Mouse (Mus musculus) intestine, postnatal 0 days (tissue): ENCODE data around the gene Scnn1g. TPM values are rescaled to one million over a fixed set of nuclear protein-coding genes. Genes with fewer than 3 reads are reported as not detected.

Source experiments
- ATAC-seq: fragments of 200-750 bp; cut with Nextera tagmentation; 2 replicates; pipeline ENCODE4 v1.8.0; 2017; ENCODE audit warnings: mild to moderate bottlenecking, moderate TSS enrichment, moderate library complexity
- H3K27ac ChIP-seq: fragments of 300-500 bp; sonication (generic); 2 replicates; pipeline ENCODE4 v1.5.1; 2014; ENCODE audit warnings: mild to moderate bottlenecking, low read depth, low read length, moderate library complexity
- H3K27me3 ChIP-seq: fragments of 300-500 bp; sonication (generic); replicated peaks from 2 replicates; pipeline ENCODE4 v1.6.1; 2014; ENCODE audit warnings: low read length, mixed read lengths; ENCODE audit not compliant: control insufficient read depth, insufficient read depth
- H3K36me3 ChIP-seq: fragments of 300-500 bp; sonication (generic); 2 replicates; pipeline ENCODE4 v1.6.1; 2014; ENCODE audit warnings: mild to moderate bottlenecking, moderate library complexity; ENCODE audit not compliant: control insufficient read depth, insufficient read depth
- H3K4me1 ChIP-seq: fragments of 300-500 bp; sonication (generic); replicated peaks from 2 replicates; pipeline ENCODE4 v1.6.1; 2014; ENCODE audit warnings: antibody characterized with exemption, low read length, mixed read lengths; ENCODE audit not compliant: control insufficient read depth, insufficient read depth
- H3K4me2 ChIP-seq: fragments of 300-500 bp; sonication (generic); replicated peaks from 2 replicates; pipeline ENCODE4 v1.6.1; 2014; ENCODE audit warnings: low read depth, mild to moderate bottlenecking, moderate library complexity
- H3K4me3 ChIP-seq: fragments of 300-500 bp; sonication (generic); 2 replicates; pipeline ENCODE4 v1.5.1; 2014; ENCODE audit warnings: low read depth, low read length
- H3K9ac ChIP-seq: fragments of 300-500 bp; sonication (generic); 2 replicates; pipeline ENCODE4 v1.6.1; 2014; ENCODE audit warnings: mild to moderate bottlenecking, low read depth, low read length
- H3K9me3 ChIP-seq: fragments of 300-500 bp; sonication (generic); 2 replicates; pipeline ENCODE4 v1.6.1; 2016; ENCODE audit warnings: mixed run types; ENCODE audit not compliant: control insufficient read depth
- CTCF ChIP-seq: sonication (generic); IDR thresholded peaks from 2 replicates; pipeline ENCODE4 v1.5.1; 2016; ENCODE audit warnings: low read depth, mild to moderate bottlenecking, control low read depth, antibody characterized with exemption, moderate library complexity
- WGBS: fragments of 180-500 bp; shearing (Covaris S2); extraction: QIAGEN DNeasy Blood & Tissue Kit; methylation state at CpG from one replicate; pipeline ENCODE4 v1.1.7; 2014; 5-methylcytosine and 5-hydroxymethylcytosine counted together
- polyA plus RNA-seq: library from polyadenylated mRNA; unstranded; fragments of >200 nt; fragmentation: Nextera tagmentation; extraction: Ambion mirVana; gene quantifications from 2 replicates; pipeline ENCODE4 v1.2.1, GENCODE M21; 2015

The Scnn1g gene
- 0.57 and 0.69 TPM in 2 replicates for polyA plus RNA-seq

GRCm38 (mm10) chr7:121734171-121734831 lies at the start of gene Scnn1g:
Scnn1g (plus strand) TSS chr7:121734479.
- H3K4me1 ChIP-seq = no peaks in the 10 kb centered on the region
- no peaks in the 10 kb centered on the region for H3K9me3 ChIP-seq
- peak; percentile 100 for TF ChIP-seq CTCF
- 1% methylated on average over 38 of the region's 38 CpGs for WGBS
- H3K27me3 ChIP-seq = peaks cover 16% of the 10 kb centered on the region
- ATAC-seq = peak; percentile 94
- H3K4me3 ChIP-seq = peak within 1 kb of the TSS; percentile 37
- H3K4me2 ChIP-seq = peak within 1 kb of the TSS; percentile 65
- H3K36me3 ChIP-seq = no peaks in the 10 kb centered on the region
- H3K27ac ChIP-seq = no peak within 1 kb of the TSS
- no peak within 1 kb of the TSS for H3K9ac ChIP-seq

DNA sequence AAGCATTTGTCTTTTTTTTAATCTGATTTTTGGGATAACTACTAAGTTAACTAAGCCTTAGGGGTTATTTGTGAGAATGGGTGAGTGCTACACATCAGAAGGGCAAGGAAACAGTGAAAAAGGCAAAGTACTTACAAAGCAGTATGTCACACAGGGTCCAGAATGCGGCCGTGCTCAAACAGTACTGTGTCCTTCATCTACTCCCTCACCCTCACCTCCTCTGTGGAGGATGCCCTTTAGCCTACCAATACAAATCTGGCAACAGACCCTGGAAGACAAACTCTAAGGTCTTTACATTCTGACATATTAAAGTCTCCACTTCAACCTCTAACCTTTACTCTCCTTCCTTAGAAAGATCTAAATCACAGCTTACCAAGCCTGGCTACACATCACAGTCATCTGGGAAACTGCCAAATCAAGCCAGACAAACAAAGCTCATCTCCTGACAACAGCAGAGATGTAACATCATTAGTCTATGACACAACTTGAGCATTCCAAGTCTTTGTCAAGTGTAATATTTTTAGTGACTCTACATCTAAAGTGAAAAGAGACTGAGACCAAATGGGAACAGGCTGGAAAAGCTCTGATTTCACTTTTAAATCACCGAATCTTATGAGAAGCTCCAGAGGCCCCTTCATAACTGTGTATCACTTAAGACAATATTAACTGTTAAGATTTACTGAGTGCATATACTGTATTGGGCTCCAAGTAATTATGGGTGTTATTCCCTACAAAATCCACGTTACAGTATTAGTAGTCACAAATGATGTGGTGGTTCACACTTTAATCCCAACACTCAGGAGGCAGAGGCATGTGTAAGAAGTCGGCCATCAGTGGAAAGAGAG lies 48.9 kb upstream of the Scnn1g start:
- Histone ChIP-seq H3K9ac (no peak overlapping the region), H3K4me1 (no peaks in the 10 kb centered on the region), H3K9me3 (no peaks in the 10 kb centered on the region), H3K4me2 (no peak overlapping the region), H3K36me3 (no peaks in the 10 kb centered on the region), H3K27ac (no peak overlapping the region), H3K4me3 (no peak overlapping the region), H3K27me3 (no peaks in the 10 kb centered on the region)
- no peak for TF ChIP-seq CTCF
- 82% methylated on average over 5 of the region's 5 CpGs for WGBS
- no peak for ATAC-seq

DNA sequence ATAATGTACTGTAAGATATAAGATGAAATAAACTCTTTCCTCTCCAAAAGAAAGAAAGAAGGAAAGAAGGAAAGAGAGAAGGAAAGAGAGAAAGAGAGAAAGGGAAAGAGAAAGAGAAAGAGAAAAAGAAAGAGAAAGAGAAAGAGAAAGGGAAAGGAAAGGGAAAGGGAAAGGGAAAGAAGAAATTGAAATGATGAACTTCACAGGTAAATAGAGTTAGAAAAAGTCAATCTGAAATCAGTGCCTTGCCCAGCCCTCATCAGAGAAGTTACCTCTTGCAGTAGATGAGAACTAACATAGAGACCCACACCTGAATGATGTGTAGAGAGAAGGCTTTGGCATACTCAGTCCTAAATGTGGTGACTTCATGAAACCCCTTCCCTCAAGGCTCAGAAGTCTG lies 44.9 kb upstream of the Scnn1g start:
- H3K4me3 ChIP-seq = no peak overlapping the region
- H3K4me1 ChIP-seq = no peaks in the 10 kb centered on the region
- no peak for ATAC-seq
- no peaks in the 10 kb centered on the region for H3K9me3 ChIP-seq
- no peaks in the 10 kb centered on the region for H3K27me3 ChIP-seq
- no peak overlapping the region for H3K9ac ChIP-seq
- no peaks in the 10 kb centered on the region for H3K36me3 ChIP-seq
- TF ChIP-seq CTCF = no peak
- no peak overlapping the region for H3K27ac ChIP-seq
- no peak overlapping the region for H3K4me2 ChIP-seq

DNA sequence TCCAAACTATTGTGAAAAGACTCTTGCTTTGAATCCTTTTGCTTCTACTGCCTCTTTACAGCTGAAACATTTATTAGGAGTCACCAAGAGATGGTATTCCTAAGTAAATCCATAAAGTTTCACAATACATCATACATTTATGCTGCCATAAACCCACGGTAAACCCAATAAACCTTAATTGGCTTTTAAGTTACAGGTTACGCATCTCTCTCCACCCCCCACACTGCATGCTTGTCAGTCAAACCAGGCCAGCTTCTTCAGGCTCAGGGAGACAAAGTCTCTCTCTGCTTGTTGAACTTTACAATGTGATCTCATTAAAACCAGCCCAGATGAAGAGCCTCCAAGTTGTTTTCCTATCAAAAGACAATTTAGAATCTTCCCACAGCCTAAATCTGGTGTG lies 42.5 kb upstream of the Scnn1g start:
- no peaks in the 10 kb centered on the region for H3K9me3 ChIP-seq
- no peak overlapping the region for H3K27ac ChIP-seq
- H3K36me3 ChIP-seq = no peaks in the 10 kb centered on the region
- no peak overlapping the region for H3K4me2 ChIP-seq
- no peaks in the 10 kb centered on the region for H3K4me1 ChIP-seq
- 46% methylated on average over 2 of the region's 2 CpGs for WGBS
- H3K9ac ChIP-seq = no peak overlapping the region
- TF ChIP-seq CTCF = no peak
- ATAC-seq = no peak
- no peaks in the 10 kb centered on the region for H3K27me3 ChIP-seq
- no peak overlapping the region for H3K4me3 ChIP-seq

GRCm38 (mm10) chr7:121697170-121697569 lies 37.1 kb upstream of the Scnn1g start:
- no peak for TF ChIP-seq CTCF
- Histone ChIP-seq H3K27ac (no peak overlapping the region), H3K9ac (no peak overlapping the region), H3K27me3 (no peaks in the 10 kb centered on the region), H3K9me3 (no peaks in the 10 kb centered on the region), H3K4me3 (no peak overlapping the region), H3K36me3 (no peaks in the 10 kb centered on the region), H3K4me1 (no peaks in the 10 kb centered on the region), H3K4me2 (no peak overlapping the region)
- ATAC-seq = no peak

DNA sequence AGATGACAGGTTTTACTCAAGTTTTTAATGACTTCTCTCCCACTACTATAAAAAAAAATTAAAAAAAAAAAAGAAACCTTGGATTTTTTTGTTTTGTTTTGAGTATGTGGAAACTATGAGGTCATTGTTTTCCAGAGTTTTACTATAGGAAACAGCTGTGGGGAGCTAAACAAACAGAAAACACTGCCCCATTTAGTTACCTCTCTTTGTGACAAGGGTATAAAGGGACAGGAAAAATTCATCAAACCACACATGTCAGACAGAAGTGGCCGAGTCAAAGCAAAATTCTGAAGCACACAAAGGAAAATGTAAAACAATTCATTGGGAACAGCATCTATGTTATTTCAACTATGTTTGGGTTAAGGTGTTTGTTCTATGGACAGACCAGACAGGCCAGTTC lies 36.7 kb upstream of the Scnn1g start:
- H3K27me3 ChIP-seq = no peaks in the 10 kb centered on the region
- no peaks in the 10 kb centered on the region for H3K36me3 ChIP-seq
- no peak overlapping the region for H3K27ac ChIP-seq
- H3K4me3 ChIP-seq = no peak overlapping the region
- H3K4me1 ChIP-seq = no peaks in the 10 kb centered on the region
- H3K9ac ChIP-seq = no peak overlapping the region
- H3K9me3 ChIP-seq = no peaks in the 10 kb centered on the region
- H3K4me2 ChIP-seq = no peak overlapping the region
- TF ChIP-seq CTCF = no peak
- no peak for ATAC-seq
- 50% methylated on average over 1 of the region's 1 CpGs for WGBS
